Mouse (Mus musculus): Measurements from ENCODE around the gene Map3k10. TPM values are rescaled to one million over a fixed set of nuclear protein-coding genes. Genes with fewer than 3 reads are reported as not detected.

The Map3k10 gene
- polyA plus RNA-seq (2016; fragmentation: Nextera tagmentation; extraction: Ambion mirVana) = 21.1 and 22.2 TPM in 2 replicates

GRCm38 (mm10) chr7:27674522-27675221 is at the start of gene Map3k10:
TSS of gene Map3k10 (minus strand) at chr7:27674598.
- peaks cover 24% of the 10 kb centered on the region for H3K4me1 ChIP-seq
- no peaks in the 10 kb centered on the region for H3K9me3 ChIP-seq
- H3K27ac ChIP-seq = peak within 1 kb of the TSS; percentile 65
- under 1% methylated on average over 31 of the region's 31 CpGs for WGBS
- H3K36me3 ChIP-seq = peaks cover 11% of the 10 kb centered on the region
- no peaks in the 10 kb centered on the region for H3K27me3 ChIP-seq (replicated peaks)
- peak; percentile 97 for ATAC-seq (ENCODE audit: low FRiP score, low read depth)
- H3K4me2 ChIP-seq (replicated peaks) = peak within 1 kb of the TSS; percentile 100
- H3K4me3 ChIP-seq = peak within 1 kb of the TSS; percentile 81
- H3K9ac ChIP-seq = peak within 1 kb of the TSS; percentile 96

- 92% methylated on average over 8 of the region's 8 CpGs for WGBS
- no peak for ATAC-seq (ENCODE audit: low FRiP score, low read depth)
- H3K4me1 ChIP-seq = no peaks in the 10 kb centered on the region
- H3K27ac ChIP-seq = no peak overlapping the region
- H3K9ac ChIP-seq = no peak overlapping the region
- 0 out of 2 replicates have a peak, but pooled peaks cover 4% of the 10 kb centered on the region for H3K9me3 ChIP-seq
- H3K27me3 ChIP-seq (replicated peaks) = no peaks in the 10 kb centered on the region
- H3K4me3 ChIP-seq = no peak overlapping the region
- H3K4me2 ChIP-seq (replicated peaks) = no peak overlapping the region
- no peaks in the 10 kb centered on the region for H3K36me3 ChIP-seq
These were observed 47.6 kb upstream of the Map3k10 start for GRCm38 (mm10) chr7:27721951-27722350.

DNA sequence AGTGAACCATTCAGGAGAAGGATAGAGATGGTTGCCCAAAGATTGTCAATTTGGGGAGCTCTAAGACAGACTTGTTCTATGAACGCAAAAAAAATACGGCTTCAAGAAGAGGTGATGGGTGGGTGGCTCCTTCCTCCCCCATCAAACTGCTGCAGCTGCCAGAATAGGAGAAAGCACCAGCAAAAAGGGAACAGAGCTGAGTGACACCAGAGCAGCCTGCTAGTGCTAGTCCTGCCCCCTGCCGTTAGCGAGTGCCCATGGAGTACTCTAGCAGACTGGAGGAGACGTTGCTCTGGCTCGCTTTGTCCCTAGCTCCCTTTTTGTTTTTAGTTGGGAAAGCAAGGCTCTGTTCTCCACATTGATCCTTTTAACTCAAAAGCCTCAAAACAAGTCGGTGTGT is 36.0 kb upstream of the Map3k10 start:
- H3K9me3 ChIP-seq = peaks cover 13% of the 10 kb centered on the region
- ATAC-seq (ENCODE audit: low FRiP score, low read depth) = no peak
- H3K4me1 ChIP-seq = no peaks in the 10 kb centered on the region
- H3K4me3 ChIP-seq = no peak overlapping the region
- no peak overlapping the region for H3K4me2 ChIP-seq (replicated peaks)
- H3K36me3 ChIP-seq = no peaks in the 10 kb centered on the region
- no peak overlapping the region for H3K9ac ChIP-seq
- H3K27me3 ChIP-seq (replicated peaks) = no peaks in the 10 kb centered on the region
- WGBS = 82% methylated on average over 7 of the region's 7 CpGs
- H3K27ac ChIP-seq = no peak overlapping the region

DNA sequence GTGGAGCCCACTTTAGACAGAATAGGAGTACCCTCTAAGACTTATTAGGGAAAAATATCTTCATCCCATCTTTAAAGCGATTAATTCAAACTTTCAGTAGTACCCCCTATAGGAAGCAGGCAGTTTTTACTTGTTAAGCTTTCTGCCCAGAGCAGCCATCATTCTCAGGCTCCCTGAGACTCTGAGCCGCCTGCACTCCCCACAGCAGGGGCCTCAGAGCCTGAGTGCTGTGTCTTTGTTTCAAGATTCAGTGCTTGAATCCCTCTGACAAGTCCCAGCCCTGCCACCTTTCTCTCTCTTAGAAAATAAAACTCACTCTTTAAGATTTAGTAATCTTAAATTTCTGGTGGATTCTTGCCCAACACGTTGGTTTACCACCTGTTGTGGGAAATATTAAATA is 22.3 kb upstream of the Map3k10 start:
- H3K4me1 ChIP-seq = no peaks in the 10 kb centered on the region
- H3K27ac ChIP-seq = no peak overlapping the region
- H3K9me3 ChIP-seq = no peaks in the 10 kb centered on the region
- no peak overlapping the region for H3K4me3 ChIP-seq
- ATAC-seq (ENCODE audit: low FRiP score, low read depth) = no peak
- H3K9ac ChIP-seq = no peak overlapping the region
- H3K27me3 ChIP-seq (replicated peaks) = no peaks in the 10 kb centered on the region
- 36% methylated on average over 3 of the region's 3 CpGs for WGBS
- H3K4me2 ChIP-seq (replicated peaks) = no peak overlapping the region
- peaks cover 8% of the 10 kb centered on the region; the same call in 1 of the 2 replicates for H3K36me3 ChIP-seq

- 47% methylated on average over 5 of the region's 5 CpGs for WGBS
- no peak overlapping the region for H3K4me3 ChIP-seq
- H3K4me1 ChIP-seq = peaks cover 11% of the 10 kb centered on the region
These were observed 16.7 kb upstream of the Map3k10 start for GRCm38 (mm10) chr7:27691076-27691475.

DNA sequence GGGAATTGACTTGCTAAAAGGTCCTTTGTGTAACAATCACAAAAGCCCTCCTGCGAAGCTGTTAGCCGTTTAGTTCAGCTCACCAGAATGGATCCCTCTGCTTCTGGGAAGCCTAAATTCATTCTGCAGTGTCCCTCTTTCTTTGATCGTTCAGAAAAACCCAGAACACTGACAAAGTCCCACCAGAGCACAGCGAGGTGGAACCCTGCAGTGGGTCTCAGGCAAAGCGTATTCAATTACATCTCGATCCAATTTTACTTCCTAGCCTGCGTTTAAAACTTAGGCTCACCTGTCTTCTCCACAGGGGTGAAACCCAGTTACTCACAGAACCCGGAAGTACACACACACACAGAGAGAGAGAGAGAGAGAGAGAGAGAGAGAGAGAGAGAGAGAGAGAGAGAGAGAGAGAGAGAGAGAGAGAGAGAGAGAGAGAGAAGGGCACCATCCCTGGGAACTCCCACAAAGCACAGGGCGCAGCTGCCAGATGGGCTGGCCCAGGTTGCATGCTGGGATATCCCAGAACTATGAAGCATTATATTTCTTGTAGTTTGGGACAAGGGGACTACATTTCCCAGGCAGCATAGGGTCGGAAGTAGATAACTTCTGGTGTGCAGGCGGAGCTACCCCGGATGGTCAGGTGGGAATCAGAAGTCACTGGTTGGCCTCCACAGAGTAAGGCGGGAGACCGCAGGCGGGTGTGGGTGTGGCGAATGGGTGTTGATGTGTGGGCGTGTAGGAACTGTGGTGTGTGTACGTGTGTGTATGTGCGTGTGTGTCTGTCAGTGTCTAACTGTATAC is 14.6 kb upstream of the Map3k10 start, which contains the start of gene Zfp607b:
Gene Zfp607b, plus strand, starts transcription at position 526 of the 798 bp plus-strand sequence.
- peak; percentile 98 for ATAC-seq (ENCODE audit: low FRiP score, low read depth)
- Histone ChIP-seq H3K4me2 (replicated peaks) (peak within 1 kb of the TSS; percentile 66), H3K27me3 (replicated peaks) (no peaks in the 10 kb centered on the region), H3K9me3 (no peaks in the 10 kb centered on the region), H3K4me1 (peaks cover 14% of the 10 kb centered on the region), H3K4me3 (peak within 1 kb of the TSS; percentile 47), H3K36me3 (no peaks in the 10 kb centered on the region), H3K9ac (peak within 1 kb of the TSS; percentile 65), H3K27ac (no peak within 1 kb of the TSS)
- WGBS = under 1% methylated on average over 19 of the region's 19 CpGs

More at GRCm38 (mm10) chr7:27691076-27691475, 16.7 kb upstream of the Map3k10 start:
- no peaks in the 10 kb centered on the region for H3K27me3 ChIP-seq (replicated peaks)
- no peak overlapping the region for H3K27ac ChIP-seq
- no peak overlapping the region for H3K4me2 ChIP-seq (replicated peaks)
- no peak for ATAC-seq (ENCODE audit: low FRiP score, low read depth)
- H3K9ac ChIP-seq = no peak overlapping the region
- H3K9me3 ChIP-seq = no peaks in the 10 kb centered on the region
- H3K36me3 ChIP-seq = no peaks in the 10 kb centered on the region

- no peak for ATAC-seq (ENCODE audit: low FRiP score, low read depth)
- H3K4me2 ChIP-seq (replicated peaks) = peak overlapping the region; percentile 66
These were observed 13.9 kb upstream of the Map3k10 start for GRCm38 (mm10) chr7:27688246-27688788.

GRCm38 (mm10) chr7:27687836-27688235 is 13.4 kb upstream of the Map3k10 start:
- Histone ChIP-seq H3K4me1 (peaks cover 14% of the 10 kb centered on the region), H3K9ac (no peak overlapping the region), H3K36me3 (no peaks in the 10 kb centered on the region), H3K9me3 (no peaks in the 10 kb centered on the region), H3K4me3 (no peak overlapping the region), H3K27ac (no peak overlapping the region), H3K27me3 (replicated peaks) (no peaks in the 10 kb centered on the region), H3K4me2 (replicated peaks) (peak overlapping the region; percentile 66)
- 74% methylated on average over 3 of the region's 3 CpGs for WGBS
- ATAC-seq (ENCODE audit: low FRiP score, low read depth) = no peak

More at GRCm38 (mm10) chr7:27688246-27688788, 13.9 kb upstream of the Map3k10 start:
- H3K36me3 ChIP-seq = no peaks in the 10 kb centered on the region
- H3K27me3 ChIP-seq (replicated peaks) = no peaks in the 10 kb centered on the region
- WGBS = 41% methylated on average over 14 of the region's 14 CpGs
- H3K9ac ChIP-seq = peak overlapping the region; percentile 65
- no peak overlapping the region for H3K27ac ChIP-seq
- peaks cover 14% of the 10 kb centered on the region for H3K4me1 ChIP-seq
- no peaks in the 10 kb centered on the region for H3K9me3 ChIP-seq
- H3K4me3 ChIP-seq = peak overlapping the region; percentile 47

DNA sequence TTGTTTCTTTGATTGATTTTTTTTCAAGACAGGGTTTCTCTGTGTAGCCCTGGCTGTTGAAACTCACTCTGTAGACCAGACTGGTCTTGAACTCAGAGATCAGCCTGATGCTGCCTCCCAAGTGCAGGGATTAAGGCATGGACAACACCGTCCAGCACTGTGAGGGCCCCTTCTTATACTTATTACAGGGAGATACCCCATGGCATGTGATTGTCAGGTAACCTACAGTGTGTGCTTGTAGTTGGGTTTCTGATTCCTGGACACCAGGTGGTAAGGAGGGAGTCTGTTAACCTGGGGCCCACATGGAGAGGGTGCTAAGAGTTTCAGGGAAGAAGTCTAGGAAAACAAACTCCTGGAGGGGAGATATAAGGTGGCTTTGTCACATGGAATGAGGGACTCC is 12.6 kb upstream of the Map3k10 start:
- no peak for ATAC-seq (ENCODE audit: low FRiP score, low read depth)
- no peaks in the 10 kb centered on the region for H3K9me3 ChIP-seq

GRCm38 (mm10) chr7:27685681-27686080 is 11.3 kb upstream of the Map3k10 start:
- Histone ChIP-seq H3K4me2 (replicated peaks) (peak overlapping the region; percentile 50), H3K27ac (no peak overlapping the region)
- WGBS = 2% methylated on average over 6 of the region's 6 CpGs

More for the DNA sequence above, 12.6 kb upstream of the Map3k10 start:
- 78% methylated on average over 1 of the region's 1 CpGs for WGBS
- Histone ChIP-seq H3K4me2 (replicated peaks) (no peak overlapping the region), H3K4me1 (peaks cover 14% of the 10 kb centered on the region), H3K27ac (no peak overlapping the region), H3K27me3 (replicated peaks) (no peaks in the 10 kb centered on the region), H3K4me3 (no peak overlapping the region), H3K9ac (no peak overlapping the region), H3K36me3 (no peaks in the 10 kb centered on the region)

DNA sequence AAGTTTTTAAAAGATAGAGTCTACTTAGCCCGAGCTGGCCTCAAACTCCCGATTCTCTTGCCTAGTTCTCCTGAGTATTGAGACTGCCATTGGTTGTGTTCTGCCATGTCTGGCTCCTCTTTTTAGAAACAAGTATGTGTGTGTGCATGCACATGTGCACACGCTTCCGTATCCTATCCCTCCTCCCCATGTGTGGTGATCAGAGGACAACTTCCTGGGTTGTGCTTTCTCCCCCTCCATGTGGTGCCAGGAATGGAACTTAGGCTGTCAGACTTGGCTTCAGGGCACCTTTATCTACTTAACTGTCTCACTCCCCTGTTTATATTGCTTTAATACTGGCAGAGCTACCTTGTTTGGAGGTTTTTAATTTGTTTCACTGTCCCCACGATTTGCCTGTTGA is 10.8 kb upstream of the Map3k10 start:
- 0 out of 2 replicates have a peak overlapping the region, but pooled peaks have one; percentile 7 for H3K4me3 ChIP-seq
- ATAC-seq (ENCODE audit: low FRiP score, low read depth) = no peak
- no peaks in the 10 kb centered on the region for H3K27me3 ChIP-seq (replicated peaks)
- H3K4me2 ChIP-seq (replicated peaks) = peak overlapping the region; percentile 50
- H3K9me3 ChIP-seq = no peaks in the 10 kb centered on the region
- peaks cover 14% of the 10 kb centered on the region for H3K4me1 ChIP-seq
- H3K9ac ChIP-seq = no peak overlapping the region
- no peak overlapping the region for H3K27ac ChIP-seq
- no peaks in the 10 kb centered on the region for H3K36me3 ChIP-seq
- 43% methylated on average over 5 of the region's 5 CpGs for WGBS

More at GRCm38 (mm10) chr7:27685681-27686080, 11.3 kb upstream of the Map3k10 start:
- no peaks in the 10 kb centered on the region for H3K36me3 ChIP-seq
- H3K27me3 ChIP-seq (replicated peaks) = no peaks in the 10 kb centered on the region
- no peak overlapping the region for H3K9ac ChIP-seq
- H3K4me1 ChIP-seq = peaks cover 14% of the 10 kb centered on the region
- H3K9me3 ChIP-seq = no peaks in the 10 kb centered on the region
- no peak for ATAC-seq (ENCODE audit: low FRiP score, low read depth)
- 0 out of 2 replicates have a peak overlapping the region, but pooled peaks have one; percentile 7 for H3K4me3 ChIP-seq

DNA sequence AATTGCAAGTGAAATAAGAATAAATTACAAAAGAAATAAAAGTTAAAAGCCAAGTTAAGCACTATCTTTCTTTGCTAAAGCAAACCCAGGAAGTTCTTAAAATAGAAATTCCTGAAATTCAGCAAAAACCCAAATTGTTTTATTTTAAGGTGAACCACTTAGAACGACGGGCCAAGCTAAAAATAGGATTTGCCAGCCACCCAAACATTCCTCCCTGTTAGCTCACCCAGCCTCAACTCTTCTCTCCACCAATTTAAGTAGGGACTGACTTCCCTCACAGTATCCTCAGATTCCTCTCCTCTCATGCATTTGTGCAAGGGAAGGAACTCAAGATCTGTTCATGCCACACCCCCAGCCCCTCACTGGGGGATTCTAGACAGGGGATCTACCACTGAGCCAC is 8.8 kb upstream of the Map3k10 start:
- Histone ChIP-seq H3K9me3 (no peaks in the 10 kb centered on the region), H3K27me3 (replicated peaks) (no peaks in the 10 kb centered on the region), H3K4me2 (replicated peaks) (no peak overlapping the region), H3K9ac (no peak overlapping the region), H3K4me1 (peaks cover 6% of the 10 kb centered on the region; the same call in 1 of the 2 replicates), H3K36me3 (no peaks in the 10 kb centered on the region), H3K27ac (no peak overlapping the region), H3K4me3 (no peak overlapping the region)
- 88% methylated on average over 2 of the region's 2 CpGs for WGBS
- no peak for ATAC-seq (ENCODE audit: low FRiP score, low read depth)

All from neural tube, embryonic 12.5 days (tissue).